Mouse (Mus musculus): ENCODE measurements around the gene Ntrk2. TPM values are rescaled to one million over a fixed set of nuclear protein-coding genes. Genes with fewer than 3 reads are reported as not detected.

Gene Ntrk2
- polyA plus RNA-seq, 1 experiment from 2014 or later, result 0.27 TPM

GRCm38 (mm10) chr13:58904742-58905735, 98.7 kb downstream of the Ntrk2 start:
- no peak overlapping the region for H3K27ac ChIP-seq
- ATAC-seq (ENCODE audit: low read depth) (no peak), DNase-seq (no peak)
- 48% methylated on average over 13 of the region's 13 CpGs for WGBS (ENCODE audit: insufficient replicate concordance)
- H3K4me3 ChIP-seq (replicated peaks), result no peak overlapping the region
- no peaks in the 10 kb centered on the region for H3K36me3 ChIP-seq
- H3K4me2 ChIP-seq, result no peak overlapping the region
- H3K9ac ChIP-seq, result no peak overlapping the region
- no peaks in the 10 kb centered on the region for H3K27me3 ChIP-seq
- 0 out of 2 replicates have a peak, but pooled peaks cover 4% of the 10 kb centered on the region for H3K9me3 ChIP-seq (replicated peaks)
- H3K4me1 ChIP-seq (replicated peaks), result no peaks in the 10 kb centered on the region

DNA sequence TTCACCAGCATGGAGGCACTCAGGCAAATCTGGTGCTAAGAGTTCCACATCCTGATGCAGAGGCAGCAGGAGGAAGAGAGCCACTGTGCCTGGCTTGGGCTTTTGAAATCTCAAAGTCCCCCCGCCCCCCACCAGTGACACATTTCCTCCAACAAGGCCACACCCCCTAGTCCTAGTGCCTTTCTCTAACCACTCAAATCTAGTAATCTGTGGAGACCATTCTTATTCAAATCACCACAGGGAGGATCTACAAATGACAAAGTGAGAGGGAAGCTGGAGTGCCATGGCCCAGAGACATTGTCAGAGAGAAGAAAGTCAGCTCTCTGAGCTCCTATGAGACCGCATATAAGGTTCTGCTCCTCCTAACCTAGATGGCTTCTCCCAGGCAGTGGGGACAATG, 105.6 kb downstream of the Ntrk2 start:
- no peak overlapping the region for H3K27ac ChIP-seq
- H3K4me1 ChIP-seq (replicated peaks), result peaks cover 7% of the 10 kb centered on the region; the same call in 1 of the 2 replicates
- H3K36me3 ChIP-seq, result no peaks in the 10 kb centered on the region
- no peak overlapping the region for H3K4me3 ChIP-seq (replicated peaks)
- no peak for DNase-seq
- WGBS (ENCODE audit: insufficient replicate concordance), result 62% methylated on average over 2 of the region's 2 CpGs
- ATAC-seq (ENCODE audit: low read depth), result no peak
- H3K4me2 ChIP-seq, result no peak overlapping the region
- no peak overlapping the region for H3K9ac ChIP-seq
- no peaks in the 10 kb centered on the region for H3K27me3 ChIP-seq
- H3K9me3 ChIP-seq (replicated peaks), result 0 out of 2 replicates have a peak, but pooled peaks cover 2% of the 10 kb centered on the region

DNA sequence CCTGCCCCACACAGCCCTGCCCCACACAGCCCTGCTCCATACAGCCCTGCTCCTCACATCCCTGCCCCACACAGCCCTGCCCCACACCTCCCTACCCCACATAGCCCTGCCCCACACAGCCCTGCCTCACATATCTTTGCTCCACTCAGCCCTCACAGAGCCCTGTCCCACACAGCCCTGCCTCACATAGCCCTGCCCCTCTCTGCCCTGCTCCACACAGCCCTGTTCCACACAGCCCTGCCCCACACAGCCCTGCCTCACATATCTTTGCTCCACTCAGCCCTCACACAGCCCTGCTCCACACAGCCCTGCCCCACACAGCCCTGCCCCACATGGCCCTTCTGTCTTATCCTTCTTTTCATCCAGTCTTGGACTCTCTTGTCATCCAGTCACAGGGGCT, 106.2 kb downstream of the Ntrk2 start:
- DNase-seq, result no peak
- Histone ChIP-seq H3K27ac (no peak overlapping the region), H3K36me3 (no peaks in the 10 kb centered on the region), H3K9me3 (replicated peaks) (0 out of 2 replicates have a peak, but pooled peaks cover 1% of the 10 kb centered on the region), H3K4me2 (no peak overlapping the region), H3K4me3 (replicated peaks) (no peak overlapping the region), H3K27me3 (no peaks in the 10 kb centered on the region), H3K4me1 (replicated peaks) (peaks cover 7% of the 10 kb centered on the region; the same call in 1 of the 2 replicates), H3K9ac (no peak overlapping the region)
- ATAC-seq (ENCODE audit: low read depth), result peak; percentile 48; the same call in 1 of the 2 replicates

GRCm38 (mm10) chr13:58914061-58914814, 107.9 kb downstream of the Ntrk2 start:
- Histone ChIP-seq H3K4me3 (replicated peaks) (no peak overlapping the region), H3K4me1 (replicated peaks) (peaks cover 7% of the 10 kb centered on the region; the same call in 1 of the 2 replicates), H3K36me3 (no peaks in the 10 kb centered on the region), H3K27me3 (no peaks in the 10 kb centered on the region), H3K9me3 (replicated peaks) (no peaks in the 10 kb centered on the region), H3K9ac (no peak overlapping the region), H3K4me2 (no peak overlapping the region), H3K27ac (no peak overlapping the region)
- ATAC-seq (ENCODE audit: low read depth) (peak; percentile 39; the same call in 1 of the 2 replicates), DNase-seq (no peak)
- 50% methylated on average over 6 of the region's 6 CpGs for WGBS (ENCODE audit: insufficient replicate concordance)

GRCm38 (mm10) chr13:58916348-58916747, 110.0 kb downstream of the Ntrk2 start:
- H3K36me3 ChIP-seq, result no peaks in the 10 kb centered on the region
- no peak overlapping the region for H3K27ac ChIP-seq
- H3K27me3 ChIP-seq, result no peaks in the 10 kb centered on the region
- no peak overlapping the region for H3K9ac ChIP-seq
- ATAC-seq (ENCODE audit: low read depth), result no peak
- no peak overlapping the region for H3K4me2 ChIP-seq
- WGBS (ENCODE audit: insufficient replicate concordance), result 71% methylated on average over 2 of the region's 2 CpGs
- DNase-seq, result no peak
- no peak overlapping the region for H3K4me3 ChIP-seq (replicated peaks)
- peaks cover 7% of the 10 kb centered on the region; the same call in 1 of the 2 replicates for H3K4me1 ChIP-seq (replicated peaks)
- H3K9me3 ChIP-seq (replicated peaks), result no peaks in the 10 kb centered on the region

DNA sequence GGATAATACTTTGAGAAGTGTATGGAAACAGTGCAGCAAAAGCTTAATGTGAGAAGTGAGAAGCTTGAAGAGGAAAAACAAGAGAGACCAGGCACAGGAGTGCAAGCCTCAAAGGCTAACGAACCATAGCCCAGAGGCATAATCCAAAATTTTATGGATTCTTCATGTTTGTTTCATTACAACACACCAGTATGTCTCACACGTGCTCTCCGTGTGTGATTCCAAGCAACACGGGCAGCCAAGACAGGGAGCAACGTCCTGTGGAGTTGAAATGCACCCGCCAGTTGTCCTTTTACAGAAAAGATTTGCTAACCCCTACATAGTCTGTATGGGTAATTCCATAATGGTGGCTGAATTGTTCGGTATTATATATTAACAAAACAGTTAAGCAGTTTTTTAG, 113.9 kb downstream of the Ntrk2 start:
- Histone ChIP-seq H3K27ac (no peak overlapping the region), H3K4me3 (replicated peaks) (no peak overlapping the region), H3K4me2 (no peak overlapping the region), H3K9me3 (replicated peaks) (no peaks in the 10 kb centered on the region), H3K36me3 (no peaks in the 10 kb centered on the region), H3K9ac (no peak overlapping the region), H3K27me3 (no peaks in the 10 kb centered on the region), H3K4me1 (replicated peaks) (no peaks in the 10 kb centered on the region)
- no peak for ATAC-seq (ENCODE audit: low read depth)
- DNase-seq, result no peak
- WGBS (ENCODE audit: insufficient replicate concordance), result 72% methylated on average over 7 of the region's 7 CpGs

DNA sequence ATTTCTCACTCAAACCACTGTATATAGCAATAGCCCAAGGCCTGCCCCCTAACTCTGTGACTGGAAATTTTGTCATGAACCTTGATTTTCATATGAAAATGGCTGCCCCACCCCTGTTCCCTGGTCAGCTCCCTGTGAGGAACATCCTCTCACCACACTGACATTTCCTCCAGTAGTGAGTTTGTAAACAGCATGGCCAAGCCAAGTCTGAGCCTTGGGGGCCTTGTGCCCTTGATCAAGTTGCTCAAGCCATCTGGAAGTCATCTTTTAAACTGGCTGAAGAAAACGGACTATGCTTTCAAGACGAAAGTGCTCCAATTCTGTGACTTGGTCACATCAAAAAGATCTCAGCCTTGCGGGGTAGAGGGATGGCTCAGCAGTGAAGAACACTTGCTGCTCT, 114.9 kb downstream of the Ntrk2 start:
- Histone ChIP-seq H3K36me3 (no peaks in the 10 kb centered on the region), H3K9ac (no peak overlapping the region), H3K4me3 (replicated peaks) (no peak overlapping the region), H3K4me1 (replicated peaks) (no peaks in the 10 kb centered on the region), H3K4me2 (no peak overlapping the region), H3K27me3 (no peaks in the 10 kb centered on the region), H3K27ac (no peak overlapping the region), H3K9me3 (replicated peaks) (no peaks in the 10 kb centered on the region)
- ATAC-seq (ENCODE audit: low read depth) (no peak), DNase-seq (no peak)
- 70% methylated on average over 3 of the region's 3 CpGs for WGBS (ENCODE audit: insufficient replicate concordance)

GRCm38 (mm10) chr13:58921705-58922104, 115.3 kb downstream of the Ntrk2 start:
- Histone ChIP-seq H3K4me2 (no peak overlapping the region), H3K27ac (no peak overlapping the region), H3K4me1 (replicated peaks) (no peaks in the 10 kb centered on the region), H3K27me3 (no peaks in the 10 kb centered on the region), H3K36me3 (no peaks in the 10 kb centered on the region), H3K9me3 (replicated peaks) (no peaks in the 10 kb centered on the region), H3K9ac (no peak overlapping the region), H3K4me3 (replicated peaks) (no peak overlapping the region)
- ATAC-seq (ENCODE audit: low read depth) (no peak), DNase-seq (no peak)
- 63% methylated on average over 10 of the region's 10 CpGs for WGBS (ENCODE audit: insufficient replicate concordance)

DNA sequence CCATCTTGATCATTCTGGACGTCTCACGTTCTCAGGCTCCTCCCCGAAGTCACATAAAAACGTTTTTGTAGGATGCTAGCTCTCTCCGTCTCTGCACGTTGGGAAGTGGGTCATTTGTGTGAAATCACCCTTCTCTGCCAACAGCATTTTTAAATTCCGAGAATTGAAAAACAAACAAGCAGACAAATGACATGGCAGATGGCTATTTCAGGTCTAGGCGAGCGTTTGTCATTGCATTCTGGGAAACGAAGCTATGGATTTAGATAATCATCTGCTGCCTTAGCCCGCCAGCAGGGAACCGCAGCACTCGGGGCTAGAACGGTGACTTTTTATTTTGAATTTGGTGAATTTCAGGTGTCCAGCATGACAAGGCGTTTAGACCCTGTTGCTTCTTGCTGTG, 115.8 kb downstream of the Ntrk2 start:
- Histone ChIP-seq H3K9me3 (replicated peaks) (no peaks in the 10 kb centered on the region), H3K27me3 (no peaks in the 10 kb centered on the region), H3K27ac (no peak overlapping the region), H3K4me2 (no peak overlapping the region), H3K4me1 (replicated peaks) (no peaks in the 10 kb centered on the region), H3K9ac (no peak overlapping the region), H3K4me3 (replicated peaks) (no peak overlapping the region), H3K36me3 (no peaks in the 10 kb centered on the region)
- ATAC-seq (ENCODE audit: low read depth) (no peak), DNase-seq (no peak)
- WGBS (ENCODE audit: insufficient replicate concordance), result 72% methylated on average over 15 of the region's 15 CpGs

DNA sequence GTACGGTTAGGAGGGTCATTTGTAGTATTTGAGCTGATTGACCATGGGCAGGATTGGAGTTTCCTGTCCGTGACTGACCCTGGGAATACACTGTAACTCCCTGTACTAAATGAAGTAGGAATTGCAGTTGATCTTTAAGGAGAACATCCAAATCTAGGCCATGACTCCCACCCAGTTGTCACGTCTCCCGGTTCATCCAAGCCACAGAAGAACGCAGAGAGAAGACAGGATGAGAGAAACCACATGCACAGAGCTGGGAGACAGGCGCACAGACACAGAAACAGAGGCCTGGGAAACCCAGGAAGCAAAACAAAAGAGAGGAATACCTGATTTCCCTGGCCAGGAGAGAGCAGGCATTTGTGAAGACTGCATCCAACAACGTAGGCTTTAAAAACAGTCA, 117.1 kb downstream of the Ntrk2 start:
- no peak overlapping the region for H3K27ac ChIP-seq
- H3K4me3 ChIP-seq (replicated peaks), result no peak overlapping the region
- ATAC-seq (ENCODE audit: low read depth), result no peak
- H3K4me1 ChIP-seq (replicated peaks), result no peaks in the 10 kb centered on the region
- no peak overlapping the region for H3K4me2 ChIP-seq
- H3K9me3 ChIP-seq (replicated peaks), result no peaks in the 10 kb centered on the region
- no peak overlapping the region for H3K9ac ChIP-seq
- no peak for DNase-seq
- H3K36me3 ChIP-seq, result no peaks in the 10 kb centered on the region
- WGBS (ENCODE audit: insufficient replicate concordance), result 55% methylated on average over 7 of the region's 7 CpGs
- no peaks in the 10 kb centered on the region for H3K27me3 ChIP-seq

GRCm38 (mm10) chr13:58924486-58924885, 118.1 kb downstream of the Ntrk2 start:
- Histone ChIP-seq H3K9me3 (replicated peaks) (no peaks in the 10 kb centered on the region), H3K27me3 (no peaks in the 10 kb centered on the region), H3K4me1 (replicated peaks) (no peaks in the 10 kb centered on the region), H3K27ac (no peak overlapping the region), H3K9ac (no peak overlapping the region), H3K4me2 (no peak overlapping the region), H3K4me3 (replicated peaks) (no peak overlapping the region), H3K36me3 (no peaks in the 10 kb centered on the region)
- no peak for ATAC-seq (ENCODE audit: low read depth)
- DNase-seq, result no peak
- WGBS (ENCODE audit: insufficient replicate concordance), result 53% methylated on average over 3 of the region's 3 CpGs

All from liver, embryonic 13.5 days (tissue).